Mouse (Mus musculus): ENCODE results near the gene Prrg2. TPM values are rescaled to one million over a fixed set of nuclear protein-coding genes. Genes with fewer than 3 reads are reported as not detected.
A peak's percentile ranks its signal among the peaks of the same experiment; 100 is the strongest.
"Not testable (repeated sequence)": the region's sequence is repeated elsewhere in the genome, so short reads cannot be mapped to it uniquely, and the experiment has no call there.

The Prrg2 gene
- polyA plus RNA-seq, 1 experiment from 2014 or later: 19.0 TPM

DNA sequence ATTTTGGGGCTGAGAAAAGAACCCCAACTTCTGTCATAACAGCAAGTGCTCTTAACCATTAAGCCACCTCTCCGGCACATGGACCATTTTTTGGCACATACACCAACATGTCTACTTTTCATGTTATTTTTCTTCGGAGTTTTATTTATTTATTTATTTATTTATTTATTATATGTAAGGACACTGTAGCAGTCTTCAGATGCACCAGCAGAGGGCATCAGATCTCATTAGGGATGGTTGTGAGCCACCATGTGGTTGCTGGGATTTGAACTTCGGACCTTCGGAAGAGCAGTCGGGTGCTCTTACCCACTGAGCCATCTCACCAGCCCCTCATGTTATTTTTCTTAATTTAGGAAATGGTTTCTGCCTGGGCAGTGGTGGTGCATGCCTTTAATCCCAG lies 38.8 kb downstream of the Prrg2 start:
- H3K36me3 ChIP-seq (ENCODE audit: inconsistent target): peaks cover 25% of the 10 kb centered on the region; the same call in 1 of the 2 replicates
- H3K27ac ChIP-seq; H3K79me2 ChIP-seq (ENCODE audit: inconsistent target); H3K4me3 ChIP-seq (ENCODE audit: inconsistent target): not testable (repeated sequence)
- 64% methylated on average over 5 of the region's 5 CpGs for WGBS (ENCODE audit: missing documents)

GRCm38 (mm10) chr7:45020225-45020624 lies 42.3 kb downstream of the Prrg2 start:
- WGBS (ENCODE audit: missing documents): 92% methylated on average over 9 of the region's 9 CpGs
- Histone ChIP-seq H3K27ac (no peak overlapping the region), H3K4me3 (ENCODE audit: inconsistent target) (no peak overlapping the region), H3K79me2 (ENCODE audit: inconsistent target) (peaks cover 5% of the 10 kb centered on the region), H3K36me3 (ENCODE audit: inconsistent target) (peaks cover 13% of the 10 kb centered on the region; the same call in 1 of the 2 replicates)

DNA sequence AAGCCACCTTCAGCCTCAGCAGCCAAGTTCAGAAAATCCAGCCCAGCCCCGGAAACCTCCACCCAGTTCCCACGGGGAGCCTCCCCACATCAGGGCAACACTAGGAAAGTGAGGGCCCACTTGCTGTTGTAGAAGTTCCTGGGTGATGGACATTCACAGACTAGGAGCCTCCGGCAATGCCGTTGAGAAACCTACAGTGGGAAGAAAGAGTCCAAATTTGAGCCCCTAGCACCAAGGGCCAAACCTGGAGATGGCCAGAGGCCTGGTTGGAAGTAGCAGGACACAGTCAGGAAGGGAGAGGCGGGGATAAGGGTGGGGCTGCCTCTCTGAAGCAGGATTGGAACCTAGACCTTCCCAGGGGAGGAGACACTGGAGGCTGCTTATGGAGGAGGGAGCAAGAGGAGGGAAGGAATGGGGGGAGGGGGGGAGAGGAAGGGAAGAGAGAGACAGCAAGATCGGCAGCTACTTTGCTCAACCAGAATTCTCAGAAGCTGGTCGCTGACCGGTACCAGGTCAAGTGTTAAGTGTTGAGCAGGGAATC lies 43.4 kb downstream of the Prrg2 start:
- Histone ChIP-seq H3K4me3 (ENCODE audit: inconsistent target) (peak overlapping the region; percentile 60; the same call in 1 of the 2 replicates), H3K27ac (0 out of 2 replicates have a peak overlapping the region, but pooled peaks have one; percentile 51), H3K79me2 (ENCODE audit: inconsistent target) (peaks cover 16% of the 10 kb centered on the region), H3K36me3 (ENCODE audit: inconsistent target) (peaks cover 13% of the 10 kb centered on the region; the same call in 1 of the 2 replicates)
- WGBS (ENCODE audit: missing documents): 44% methylated on average over 7 of the region's 8 CpGs

- Histone ChIP-seq H3K27ac (peak within 1 kb of the TSS; percentile 90), H3K4me3 (ENCODE audit: inconsistent target) (peak within 1 kb of the TSS; percentile 60), H3K79me2 (ENCODE audit: inconsistent target) (peaks cover 33% of the 10 kb centered on the region), H3K36me3 (ENCODE audit: inconsistent target) (peaks cover 24% of the 10 kb centered on the region; the same call in 1 of the 2 replicates)
- 2% methylated on average over 35 of the region's 36 CpGs for WGBS (ENCODE audit: missing documents)
Measured at GRCm38 (mm10) chr7:45017242-45018061, 45.0 kb downstream of the Prrg2 start, which contains the start of gene Rras. TSS of gene Rras (plus strand) at chr7:45017961.

DNA sequence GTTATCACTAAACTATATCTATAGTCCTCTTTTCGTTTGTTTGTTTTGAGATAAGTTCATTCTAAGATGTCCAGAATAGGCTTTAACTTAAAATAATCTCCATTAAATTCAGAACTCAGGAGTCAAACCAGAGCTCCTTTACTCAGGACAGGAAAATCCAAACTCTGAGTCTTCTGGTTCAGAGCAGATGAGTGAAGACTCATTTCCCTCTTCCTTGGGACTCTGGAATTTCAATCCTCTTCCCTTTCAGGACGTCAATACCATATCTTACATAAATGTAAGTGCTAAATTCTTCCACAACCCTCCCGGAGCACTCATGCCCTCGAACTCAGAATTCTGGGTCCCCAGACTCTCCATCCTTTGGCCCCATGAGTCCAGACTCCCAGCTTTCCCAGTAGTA lies 45.7 kb downstream of the Prrg2 start:
- WGBS (ENCODE audit: missing documents): 0% methylated on average over 4 of the region's 4 CpGs
- Histone ChIP-seq H3K27ac (peak overlapping the region; percentile 90), H3K79me2 (ENCODE audit: inconsistent target) (peaks cover 40% of the 10 kb centered on the region), H3K36me3 (ENCODE audit: inconsistent target) (peaks cover 31% of the 10 kb centered on the region; the same call in 1 of the 2 replicates), H3K4me3 (ENCODE audit: inconsistent target) (peak overlapping the region; percentile 57)

DNA sequence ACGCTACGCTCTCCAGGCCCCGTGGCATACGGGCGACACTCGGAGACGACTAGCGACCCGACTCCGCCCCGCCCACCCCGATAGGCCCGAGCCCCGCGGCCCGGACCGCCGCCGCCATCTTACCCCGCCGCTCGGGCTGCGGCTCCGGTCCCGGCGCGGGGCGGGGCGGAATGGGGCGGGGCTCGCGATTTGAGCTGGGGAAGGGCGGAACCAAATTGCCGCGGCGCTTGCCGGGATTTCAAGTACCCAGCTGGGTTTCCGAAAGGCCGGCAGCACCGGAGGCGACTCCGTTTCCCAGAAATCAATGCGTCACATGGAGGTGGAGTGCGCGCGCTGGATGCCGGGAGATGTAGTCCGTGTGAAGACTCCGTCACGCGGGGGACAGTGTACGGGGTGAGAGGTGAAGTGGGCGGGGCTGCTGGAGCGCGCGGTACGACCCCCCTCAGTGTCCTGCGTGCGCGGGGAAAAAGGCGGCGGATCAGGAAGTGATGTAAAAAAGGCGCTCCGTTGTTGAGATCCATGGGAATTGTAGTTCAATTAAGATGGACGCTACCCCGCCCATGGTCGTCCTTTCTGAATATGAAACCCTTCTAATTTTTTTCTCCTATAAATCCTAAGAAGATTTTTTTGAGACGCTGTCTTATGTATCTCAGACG lies 46.4 kb downstream of the Prrg2 start, which contains the start of gene Scaf1:
Scaf1 (minus strand) TSS at position 407 of the 656 bp plus-strand sequence.
- peak within 1 kb of the TSS; percentile 90 for H3K27ac ChIP-seq
- peaks cover 33% of the 10 kb centered on the region; the same call in 1 of the 2 replicates for H3K36me3 ChIP-seq (ENCODE audit: inconsistent target)
- H3K4me3 ChIP-seq (ENCODE audit: inconsistent target): peak within 1 kb of the TSS; percentile 91
- WGBS (ENCODE audit: missing documents): under 1% methylated on average over 69 of the region's 69 CpGs
- H3K79me2 ChIP-seq (ENCODE audit: inconsistent target): peaks cover 45% of the 10 kb centered on the region

- Histone ChIP-seq H3K36me3 (ENCODE audit: inconsistent target) (peaks cover 31% of the 10 kb centered on the region; the same call in 1 of the 2 replicates), H3K79me2 (ENCODE audit: inconsistent target) (peaks cover 50% of the 10 kb centered on the region), H3K27ac (peak overlapping the region; percentile 65), H3K4me3 (ENCODE audit: inconsistent target) (peak overlapping the region; percentile 91)
- WGBS (ENCODE audit: missing documents): 0% methylated on average over 19 of the region's 20 CpGs
Measured at GRCm38 (mm10) chr7:45015344-45015956, 47.0 kb downstream of the Prrg2 start.

DNA sequence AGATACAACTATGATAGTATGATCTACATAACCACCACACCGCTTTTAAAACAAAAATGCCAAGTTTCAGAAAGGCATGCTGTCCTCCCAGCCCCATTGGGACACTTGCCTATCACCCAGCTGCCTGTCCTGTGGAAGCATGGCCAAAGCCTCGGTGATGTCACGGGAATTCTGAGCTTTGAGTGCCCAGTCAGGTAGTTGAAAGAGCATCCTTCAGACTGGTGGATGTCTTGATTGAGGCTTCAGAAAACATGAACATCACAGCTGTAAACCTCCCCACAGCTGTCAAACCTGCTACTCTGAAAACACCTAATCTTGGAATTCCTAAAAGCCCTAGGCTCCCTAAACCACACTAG lies 48.4 kb downstream of the Prrg2 start:
- 87% methylated on average over 3 of the region's 3 CpGs for WGBS (ENCODE audit: missing documents)
- no peak overlapping the region for H3K4me3 ChIP-seq (ENCODE audit: inconsistent target)
- H3K27ac ChIP-seq: no peak overlapping the region
- H3K36me3 ChIP-seq (ENCODE audit: inconsistent target): peaks cover 42% of the 10 kb centered on the region
- H3K79me2 ChIP-seq (ENCODE audit: inconsistent target): peaks cover 63% of the 10 kb centered on the region

DNA sequence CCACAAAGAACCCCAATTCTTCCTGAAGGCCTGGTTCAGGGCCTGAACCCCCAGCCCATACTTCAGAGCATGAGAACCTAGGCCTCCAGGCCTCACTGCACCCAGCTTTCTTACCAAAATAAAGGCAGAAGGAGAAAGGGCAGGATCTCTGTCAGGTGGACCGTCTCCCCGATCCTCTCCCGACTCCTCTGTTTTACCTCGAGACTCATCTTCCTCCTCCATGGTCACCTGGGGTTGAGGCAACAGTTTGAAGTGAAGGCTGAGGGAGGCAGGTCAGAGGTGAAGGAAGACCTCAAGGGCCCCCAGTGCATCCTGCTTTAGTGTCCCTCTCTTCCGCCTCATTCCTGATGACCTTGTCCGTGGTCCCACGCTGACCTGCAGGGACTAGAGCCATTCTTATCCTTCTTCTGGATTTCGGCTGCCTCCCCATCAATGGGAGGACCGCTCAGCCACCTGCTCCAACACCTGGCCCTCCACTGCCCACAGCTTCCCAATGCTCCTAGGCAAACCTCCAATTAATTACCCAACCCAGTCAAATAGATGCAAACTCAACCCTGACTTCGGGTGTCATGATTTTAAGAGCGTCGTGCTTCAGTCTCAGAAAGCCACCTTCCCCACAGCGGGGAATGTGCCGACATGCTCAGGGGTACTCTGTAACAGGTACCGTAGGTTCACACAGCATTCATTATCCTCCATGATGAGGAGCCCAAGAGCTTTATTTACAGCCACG lies 48.9 kb downstream of the Prrg2 start:
- Histone ChIP-seq H3K79me2 (ENCODE audit: inconsistent target) (peaks cover 69% of the 10 kb centered on the region), H3K4me3 (ENCODE audit: inconsistent target) (no peak overlapping the region), H3K27ac (no peak overlapping the region), H3K36me3 (ENCODE audit: inconsistent target) (peaks cover 48% of the 10 kb centered on the region)
- 95% methylated on average over 13 of the region's 16 CpGs for WGBS (ENCODE audit: missing documents)

GRCm38 (mm10) chr7:45012824-45013223 lies 49.7 kb downstream of the Prrg2 start:
- no peak overlapping the region for H3K27ac ChIP-seq
- H3K36me3 ChIP-seq (ENCODE audit: inconsistent target): peaks cover 49% of the 10 kb centered on the region
- 92% methylated on average over 4 of the region's 4 CpGs for WGBS (ENCODE audit: missing documents)
- no peak overlapping the region for H3K4me3 ChIP-seq (ENCODE audit: inconsistent target)
- H3K79me2 ChIP-seq (ENCODE audit: inconsistent target): peaks cover 71% of the 10 kb centered on the region

DNA sequence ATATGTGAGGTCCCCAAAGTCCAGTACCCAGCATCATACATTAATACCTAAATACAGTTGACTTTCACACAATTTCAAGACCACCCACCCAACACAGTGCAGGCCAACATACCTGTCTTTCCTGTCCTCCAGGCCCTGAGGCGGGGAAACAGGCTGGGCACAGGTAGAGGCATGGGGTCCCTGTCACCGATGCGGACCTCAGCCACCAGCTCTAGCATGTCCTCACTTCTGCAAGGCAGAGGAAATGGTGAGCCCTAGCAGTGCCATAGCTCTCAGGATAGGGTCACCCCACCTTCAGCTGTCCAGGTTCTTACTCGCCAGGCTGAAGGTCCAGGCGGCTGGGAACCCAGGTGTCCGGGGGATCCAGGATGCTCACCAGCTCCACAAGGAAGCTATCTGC lies 50.5 kb downstream of the Prrg2 start:
- 98% methylated on average over 5 of the region's 6 CpGs for WGBS (ENCODE audit: missing documents)
- Histone ChIP-seq H3K27ac (no peak overlapping the region), H3K79me2 (ENCODE audit: inconsistent target) (peaks cover 71% of the 10 kb centered on the region), H3K36me3 (ENCODE audit: inconsistent target) (peaks cover 53% of the 10 kb centered on the region), H3K4me3 (ENCODE audit: inconsistent target) (no peak overlapping the region)

DNA sequence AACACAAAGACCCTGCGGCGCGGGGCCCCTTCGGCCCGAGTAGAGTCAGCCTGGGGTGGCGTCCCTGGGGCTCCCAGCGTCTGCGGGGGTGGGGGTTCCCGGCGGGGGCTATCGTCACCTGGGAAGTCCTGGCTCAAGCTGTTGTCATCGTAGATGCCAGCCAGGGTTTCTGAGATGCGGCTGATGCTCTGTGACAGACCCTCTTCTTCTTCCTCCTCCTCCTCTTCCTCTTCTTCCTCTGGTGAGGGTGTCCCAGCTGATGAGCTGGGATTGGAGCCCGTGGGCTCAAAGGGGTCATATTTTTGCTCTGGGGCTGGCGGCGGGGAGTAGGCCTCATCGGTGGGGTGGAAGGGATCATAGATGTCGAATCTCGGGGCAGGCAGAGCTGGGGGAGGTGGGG lies 54.1 kb downstream of the Prrg2 start:
- WGBS (ENCODE audit: missing documents): 90% methylated on average over 16 of the region's 19 CpGs
- peaks cover 62% of the 10 kb centered on the region for H3K79me2 ChIP-seq (ENCODE audit: inconsistent target)
- no peak overlapping the region for H3K4me3 ChIP-seq (ENCODE audit: inconsistent target)
- no peak overlapping the region for H3K27ac ChIP-seq
- peaks cover 85% of the 10 kb centered on the region for H3K36me3 ChIP-seq (ENCODE audit: inconsistent target)

- no peak overlapping the region for H3K4me3 ChIP-seq (ENCODE audit: inconsistent target)
- peaks cover 83% of the 10 kb centered on the region for H3K36me3 ChIP-seq (ENCODE audit: inconsistent target)
- 98% methylated on average over 25 of the region's 30 CpGs for WGBS (ENCODE audit: missing documents)
- no peak overlapping the region for H3K27ac ChIP-seq
- H3K79me2 ChIP-seq (ENCODE audit: inconsistent target): peaks cover 57% of the 10 kb centered on the region
Measured at GRCm38 (mm10) chr7:45007846-45008245, 54.6 kb downstream of the Prrg2 start.

GRCm38 (mm10) chr7:45007141-45007540 lies 55.3 kb downstream of the Prrg2 start:
- 96% methylated on average over 29 of the region's 29 CpGs for whole genome bisulfite sequencing (ENCODE audit: missing documents)
- H3K4me3 ChIP-seq (ENCODE audit: inconsistent target): no peak overlapping the region
- peaks cover 52% of the 10 kb centered on the region; the same call in 1 of the 2 replicates for H3K79me2 ChIP-seq (ENCODE audit: inconsistent target)
- no peak overlapping the region for H3K27ac ChIP-seq
- peaks cover 83% of the 10 kb centered on the region for H3K36me3 ChIP-seq (ENCODE audit: inconsistent target)

Data from macrophage (primary cell).